Mouse (Mus musculus): ENCODE measurements at regions not wholly inside any gene's neighbourhood (a gene's known extent, or its start where the extent isn't known, plus 50 kb on each side); places are given as distances from the start of the nearest gene placed in this dataset.

DNA sequence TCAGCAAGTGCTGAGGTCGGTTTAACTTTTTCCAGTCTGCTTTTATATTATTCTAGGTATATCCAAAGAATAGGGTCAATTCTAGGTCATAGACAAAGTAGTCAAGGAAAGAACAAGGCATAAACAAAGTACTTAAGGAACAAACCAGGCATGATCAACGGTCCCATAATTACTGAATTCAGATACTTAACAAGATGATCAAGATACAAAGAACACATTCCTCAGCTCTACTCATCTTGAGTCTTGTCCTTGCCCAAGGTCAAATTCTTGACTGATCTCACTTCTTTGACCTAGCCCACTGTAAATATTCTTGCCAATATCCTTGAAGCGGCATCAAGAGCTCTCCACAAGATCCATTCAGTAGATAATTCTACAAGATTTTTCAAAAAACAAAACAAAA, 458.1 kb upstream of the Nr5a2 start:
- no peak for DNase-seq

DNA sequence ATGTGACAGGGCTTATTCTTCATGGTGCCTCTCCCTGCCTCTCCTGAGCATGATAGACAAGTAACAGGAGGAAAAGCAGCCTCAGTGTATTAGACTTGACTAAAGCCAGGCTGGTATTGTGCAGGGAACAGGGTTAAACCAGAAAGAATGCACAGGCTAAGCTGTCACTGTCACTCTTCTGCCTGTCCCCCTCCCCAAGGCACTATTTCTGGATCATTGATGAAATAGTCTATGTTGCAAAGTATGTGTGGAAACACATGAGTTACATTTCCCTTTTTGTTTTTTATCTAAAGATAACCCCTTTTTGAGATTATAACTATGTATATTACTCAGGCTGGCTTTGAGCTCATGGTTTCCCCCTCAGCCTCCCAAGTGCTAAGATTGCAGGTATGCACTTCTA, 436.5 kb upstream of the Nr5a2 start:
- DNase-seq, result no peak

DNA sequence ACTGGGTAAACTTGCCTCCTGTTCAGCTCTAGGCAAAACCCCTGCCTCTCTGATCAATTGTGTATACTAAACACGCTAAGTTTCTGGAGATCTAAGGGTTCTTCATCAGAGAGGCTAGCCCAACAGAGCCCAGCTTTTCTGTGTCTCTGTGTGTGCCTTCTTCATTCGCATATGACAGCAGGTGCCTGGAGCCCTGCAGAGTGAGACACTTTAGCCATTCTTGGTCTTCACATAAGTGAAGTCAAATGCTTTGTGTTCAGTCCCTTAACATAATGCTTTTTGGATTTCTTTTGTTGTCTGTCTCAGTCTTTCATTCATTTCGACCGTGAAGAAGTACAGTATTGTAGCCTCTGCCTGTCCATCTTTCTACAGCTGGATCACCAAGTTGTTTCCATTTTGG, 427.3 kb upstream of the Nr5a2 start:
- DNase-seq, result no peak

DNA sequence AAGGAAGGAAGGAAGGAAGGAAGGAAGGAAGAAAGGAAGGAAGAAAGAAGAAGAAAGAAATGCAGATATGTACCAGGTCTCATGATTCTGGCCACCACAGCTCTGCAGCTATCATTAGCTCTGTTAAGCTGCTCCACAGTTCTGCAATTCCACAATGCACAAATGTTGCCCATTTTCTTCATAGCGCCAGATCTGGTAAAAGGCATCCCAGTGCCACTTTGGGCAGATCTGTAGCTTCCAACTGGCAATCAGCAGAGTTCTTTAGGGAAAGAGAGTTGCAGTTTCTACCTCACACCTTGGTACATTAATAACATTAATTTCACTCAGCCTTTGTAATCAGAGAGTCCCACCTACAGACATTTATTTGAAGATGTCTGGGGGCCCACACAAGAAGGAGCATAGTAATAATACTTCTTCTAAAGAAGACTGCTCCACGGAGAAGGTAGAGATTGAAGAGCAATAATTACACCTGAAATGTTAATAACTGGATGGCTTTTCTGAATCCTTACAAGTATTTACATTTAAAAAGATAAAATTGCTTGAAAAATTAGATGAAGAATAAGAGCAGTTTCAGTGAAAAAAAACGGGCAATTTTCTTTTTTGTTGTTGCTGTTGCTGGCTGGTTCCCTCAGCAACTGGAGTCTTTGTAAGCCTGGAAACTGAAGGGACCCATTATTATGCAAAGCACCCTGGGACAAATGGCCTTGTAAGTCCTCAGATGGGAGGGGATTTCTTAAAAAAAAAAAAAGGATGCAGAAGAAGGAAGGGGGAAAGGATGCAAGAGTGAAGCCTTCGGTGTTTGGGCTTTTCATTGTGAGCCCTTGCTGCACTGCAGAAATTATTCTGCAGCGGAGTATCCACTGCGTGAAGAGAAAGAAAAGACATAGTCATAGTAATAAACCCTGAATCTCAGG, 418.1 kb upstream of the Nr5a2 start:
- no peak for DNase-seq

DNA sequence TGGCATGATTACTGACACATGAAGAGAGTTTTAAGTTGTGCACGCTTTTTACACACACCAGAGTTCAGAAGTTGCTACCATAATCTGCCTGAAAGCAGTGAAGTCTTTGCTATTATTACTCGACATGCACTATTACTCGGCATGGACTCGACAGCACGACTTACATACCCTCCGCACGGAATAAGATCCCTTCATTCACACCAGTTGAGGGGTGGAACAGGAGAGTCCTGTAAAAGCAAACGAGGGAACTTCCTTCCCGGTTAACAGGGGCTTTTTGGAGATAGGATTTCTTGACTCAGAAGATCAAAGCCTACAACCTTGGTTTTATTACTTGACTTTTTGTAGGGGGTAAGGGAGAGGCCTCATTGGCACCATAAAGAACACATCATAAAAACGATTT, 416.4 kb upstream of the Nr5a2 start:
- no peak for DNase-seq

DNA sequence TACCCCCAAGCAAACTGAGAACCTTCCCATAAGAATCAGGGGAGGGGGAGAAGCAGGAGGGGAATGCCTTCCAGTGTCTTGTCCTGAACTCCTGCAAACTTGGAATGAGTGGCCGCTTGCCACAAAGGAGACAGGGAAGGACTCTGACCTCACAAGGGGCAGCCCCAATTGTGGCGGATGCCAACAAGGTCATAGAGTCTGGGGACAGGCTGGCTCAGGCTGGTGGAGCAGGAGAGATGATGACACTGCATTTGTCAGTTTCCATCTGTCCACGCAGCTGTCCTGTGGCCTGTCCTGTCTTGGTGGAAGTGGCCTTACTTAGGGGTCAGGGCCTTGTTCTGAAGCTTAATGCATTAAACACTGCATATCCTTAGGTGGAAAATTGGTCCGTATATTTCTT, 414.4 kb upstream of the Nr5a2 start:
- DNase-seq, result peak; percentile 38

DNA sequence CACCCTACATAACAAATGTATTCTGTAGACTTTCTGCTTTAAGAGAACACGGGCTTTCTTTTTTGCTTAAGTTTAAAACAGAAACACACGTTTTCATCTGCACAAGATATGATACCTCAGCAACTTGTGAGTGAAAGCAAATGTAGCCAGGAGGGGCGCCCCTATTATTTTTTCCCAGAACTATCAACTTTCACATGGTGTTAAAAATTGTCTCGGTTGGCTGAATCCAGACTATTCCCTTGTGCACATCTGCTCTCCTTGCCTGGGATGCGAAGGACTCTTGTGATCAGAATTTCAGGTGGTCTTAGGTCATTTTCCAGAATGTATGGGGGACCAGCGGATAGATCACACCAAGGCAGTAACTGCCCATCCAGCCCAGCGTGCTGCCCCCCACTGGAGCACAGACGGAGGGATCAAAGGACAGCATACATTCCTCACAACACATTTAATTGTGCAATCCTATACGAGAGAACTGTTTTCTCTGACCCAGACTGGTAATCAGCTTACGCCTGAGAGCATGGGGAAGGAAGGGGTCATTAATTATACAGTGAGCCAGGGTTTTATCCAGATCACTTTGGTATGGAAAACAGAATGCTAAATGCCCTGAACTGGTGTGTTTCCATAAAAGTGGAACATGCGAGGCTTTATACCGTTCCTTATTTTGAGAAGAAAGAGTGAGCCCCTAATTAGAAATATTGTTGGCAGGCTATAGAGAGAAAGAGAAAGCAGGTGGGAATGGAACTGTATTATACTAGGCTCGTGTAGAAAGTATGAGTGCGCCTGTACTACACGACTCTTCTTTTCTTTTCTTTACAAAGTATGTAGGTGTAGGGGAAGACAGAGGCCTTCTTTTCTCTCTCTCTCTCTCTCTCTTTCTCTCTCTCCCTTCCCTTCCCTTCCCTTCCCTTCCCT, 413.5 kb upstream of the Nr5a2 start:
- DNase-seq, result no peak

DNA sequence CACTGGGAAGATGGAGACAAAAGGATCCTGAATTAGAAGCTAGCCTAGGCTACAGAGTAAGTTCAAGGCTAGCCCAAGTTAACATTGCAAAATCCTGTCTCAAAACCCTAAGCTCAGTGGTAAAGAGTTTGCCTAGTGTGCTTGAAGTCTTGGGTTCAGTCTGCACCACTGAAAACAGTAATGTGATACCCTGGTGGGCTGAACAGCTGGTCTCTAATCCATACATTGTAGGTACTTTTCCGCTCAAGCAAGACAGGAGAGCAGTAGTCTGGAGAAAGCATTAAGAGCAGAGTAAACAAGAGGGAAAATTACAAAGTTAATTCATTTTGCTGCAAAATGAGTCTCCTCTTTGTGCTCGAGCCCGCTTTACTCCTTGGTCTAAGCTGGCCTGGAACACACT, 412.0 kb upstream of the Nr5a2 start:
- DNase-seq, result no peak

DNA sequence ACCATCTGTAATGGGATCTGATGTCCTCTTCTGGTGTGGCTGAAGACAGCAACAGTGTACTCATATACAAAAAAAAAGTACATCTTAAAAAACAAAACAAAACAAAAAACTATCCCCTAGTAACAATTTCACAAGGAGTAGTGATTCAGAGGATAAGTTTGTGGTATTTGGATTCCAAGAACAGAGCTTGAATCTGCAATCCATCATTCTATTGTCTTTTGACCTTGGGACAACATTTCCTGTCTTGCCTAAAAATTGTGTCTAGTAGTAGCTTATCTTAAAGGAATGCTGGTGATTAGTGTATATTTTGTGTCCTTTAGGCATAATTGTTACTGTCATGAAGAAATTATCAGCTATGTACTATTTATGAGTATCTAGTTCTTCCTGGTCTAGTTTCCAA, 404.1 kb upstream of the Nr5a2 start:
- no peak for DNase-seq

DNA sequence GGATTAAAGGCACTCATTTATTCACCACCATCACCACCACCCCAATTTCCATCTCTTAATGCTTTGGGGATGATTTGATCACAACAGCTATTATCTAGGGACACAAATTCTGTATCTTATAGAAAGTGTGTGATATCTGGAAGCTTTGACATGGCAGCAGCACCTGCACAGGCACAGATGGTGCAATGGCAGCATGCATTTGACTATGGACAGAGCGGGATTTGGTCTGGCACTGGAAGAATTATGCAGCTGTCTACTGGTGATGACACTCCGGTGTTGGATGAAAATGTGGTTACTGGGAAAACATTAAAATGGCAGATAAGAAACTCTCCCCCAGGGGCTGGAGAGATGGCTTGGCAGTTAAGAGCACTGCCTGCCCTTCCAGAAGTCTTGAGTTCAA, 403.7 kb upstream of the Nr5a2 start:
- no peak for DNase-seq

DNA sequence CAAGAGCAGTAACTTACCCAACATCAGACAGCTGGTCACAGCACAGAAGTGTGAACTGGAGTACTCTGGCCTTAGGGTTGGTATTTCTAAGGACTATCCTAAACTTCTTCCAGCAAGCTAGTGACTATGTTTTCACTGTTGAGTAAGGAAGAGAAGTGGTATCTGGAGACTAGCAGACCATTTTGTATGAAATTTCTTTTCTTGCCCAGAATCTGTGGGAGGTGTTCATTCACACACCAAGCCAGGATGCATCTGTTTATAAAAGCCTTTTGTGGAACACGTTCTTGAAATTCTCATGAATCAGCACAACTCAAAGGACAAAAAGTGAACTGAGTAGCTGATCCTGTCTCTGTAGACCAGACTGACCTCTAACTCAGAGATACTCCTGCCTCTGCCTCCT, 403.3 kb upstream of the Nr5a2 start:
- DNase-seq, result no peak

DNA sequence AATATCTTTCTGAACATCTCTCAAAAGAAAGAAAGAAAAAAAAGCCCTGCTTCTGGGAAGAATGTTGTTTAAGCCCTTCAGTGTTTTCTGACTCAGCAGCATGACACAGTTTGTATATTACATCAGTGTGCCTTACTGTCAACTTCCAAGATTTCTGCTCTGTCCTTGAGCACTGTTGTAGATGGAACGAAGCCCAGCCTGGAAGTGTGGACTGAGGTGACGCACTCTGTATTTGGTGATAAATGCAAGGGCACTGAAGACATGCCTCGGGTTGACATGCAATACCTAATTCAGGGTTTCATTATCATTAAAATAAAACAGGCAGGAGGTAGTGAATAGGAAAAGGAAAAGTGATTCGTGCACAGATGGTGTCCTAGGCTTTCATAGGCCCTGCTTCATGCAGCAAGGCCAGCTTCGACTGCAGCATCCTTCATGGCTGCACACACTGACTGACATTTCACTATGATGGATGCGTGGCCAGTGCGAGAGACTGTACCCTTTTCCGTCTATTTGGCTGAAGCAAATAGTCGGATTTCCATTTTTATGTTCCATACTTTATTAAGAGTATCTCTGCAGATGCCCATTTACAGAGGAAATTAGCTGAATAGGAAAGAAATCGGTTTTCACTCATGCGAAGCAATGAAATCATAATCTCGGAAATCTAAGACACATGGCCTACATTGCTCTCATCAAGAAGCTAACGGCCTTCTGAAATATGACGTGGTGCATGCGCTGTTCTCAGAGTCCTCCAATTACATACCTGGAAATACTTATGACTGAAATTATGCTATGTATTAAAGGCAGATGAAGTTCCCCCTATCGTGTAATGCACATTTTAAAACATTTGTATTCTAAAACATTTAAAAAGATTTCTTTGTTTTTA, 400.7 kb upstream of the Nr5a2 start:
- peak; percentile 91 for DNase-seq

DNA sequence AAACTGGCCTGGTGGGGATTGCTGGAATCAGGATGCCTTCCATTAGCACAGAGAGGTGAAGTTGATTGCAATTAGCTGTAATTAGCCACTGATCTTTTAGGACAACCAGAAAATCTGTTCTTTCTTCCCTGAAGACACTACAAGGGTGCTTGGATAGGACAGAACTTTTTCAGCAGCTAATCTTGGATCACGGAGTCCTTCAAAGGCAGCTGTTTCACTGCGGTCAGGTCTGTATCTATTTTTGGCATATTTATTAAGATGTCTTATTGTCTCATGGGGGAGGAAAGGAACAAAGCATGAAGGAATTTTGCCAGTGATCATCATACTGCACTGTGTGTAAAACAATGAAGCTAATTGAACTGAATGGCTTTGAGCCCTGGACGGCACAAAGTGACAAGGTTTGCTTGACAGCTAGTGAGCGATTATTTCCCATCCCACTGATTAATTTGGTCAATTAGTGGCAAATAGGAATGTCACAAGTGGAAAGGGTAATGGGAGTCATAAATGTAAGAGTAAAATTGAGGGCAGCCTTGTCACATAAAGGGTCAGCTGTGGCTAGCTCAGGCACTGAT, 395.8 kb upstream of the Nr5a2 start:
- DNase-seq, result no peak

DNA sequence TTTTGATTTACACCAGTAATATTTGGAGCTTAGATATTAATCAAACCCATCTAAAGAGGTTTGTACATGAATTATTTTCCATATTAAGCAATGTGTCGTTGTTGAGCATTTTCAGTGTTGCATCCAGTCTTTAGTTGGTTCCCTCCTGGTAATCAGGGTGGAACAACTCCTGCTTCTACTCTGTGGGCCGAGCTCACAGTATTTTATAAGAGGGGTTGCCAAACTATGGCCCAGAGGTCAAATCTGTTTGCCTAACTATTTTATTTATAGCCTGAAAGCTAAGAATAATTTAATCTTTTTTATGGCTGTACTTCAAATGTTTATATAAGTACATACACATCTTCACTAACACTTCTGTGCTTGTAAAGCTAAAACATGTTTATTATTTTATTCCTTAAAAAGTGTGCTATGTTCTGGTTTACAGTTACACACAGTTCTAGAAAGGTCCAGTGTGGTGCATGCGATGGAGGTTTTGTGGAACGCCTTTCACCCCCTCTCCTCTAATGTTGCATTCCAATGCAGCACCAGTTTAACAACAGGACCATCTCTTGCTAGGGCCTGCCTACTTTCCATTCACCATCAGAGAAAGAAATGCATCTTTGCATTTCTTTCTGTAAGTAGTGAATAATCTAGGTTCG, 392.3 kb upstream of the Nr5a2 start:
- no peak for DNase-seq

DNA sequence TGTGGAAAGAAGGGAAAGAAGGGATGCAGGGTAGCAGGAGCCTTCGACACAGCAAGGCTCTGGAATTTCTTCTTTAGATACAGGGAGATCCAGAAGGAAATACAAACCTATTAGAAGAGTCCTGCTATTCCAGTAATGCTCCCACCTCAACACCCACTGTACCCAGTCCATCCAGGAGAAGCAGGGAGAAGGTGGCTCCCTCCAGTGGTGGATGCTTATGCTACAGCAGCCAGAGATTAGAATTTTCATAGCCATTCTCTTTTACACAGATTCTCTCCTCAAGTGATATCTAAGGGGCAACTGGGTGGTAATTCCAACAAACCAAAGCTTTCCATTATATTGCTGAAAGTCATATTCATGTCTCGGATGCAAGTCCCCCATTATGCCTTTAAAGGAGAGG, 373.9 kb upstream of the Nr5a2 start:
- DNase-seq, result no peak

DNA sequence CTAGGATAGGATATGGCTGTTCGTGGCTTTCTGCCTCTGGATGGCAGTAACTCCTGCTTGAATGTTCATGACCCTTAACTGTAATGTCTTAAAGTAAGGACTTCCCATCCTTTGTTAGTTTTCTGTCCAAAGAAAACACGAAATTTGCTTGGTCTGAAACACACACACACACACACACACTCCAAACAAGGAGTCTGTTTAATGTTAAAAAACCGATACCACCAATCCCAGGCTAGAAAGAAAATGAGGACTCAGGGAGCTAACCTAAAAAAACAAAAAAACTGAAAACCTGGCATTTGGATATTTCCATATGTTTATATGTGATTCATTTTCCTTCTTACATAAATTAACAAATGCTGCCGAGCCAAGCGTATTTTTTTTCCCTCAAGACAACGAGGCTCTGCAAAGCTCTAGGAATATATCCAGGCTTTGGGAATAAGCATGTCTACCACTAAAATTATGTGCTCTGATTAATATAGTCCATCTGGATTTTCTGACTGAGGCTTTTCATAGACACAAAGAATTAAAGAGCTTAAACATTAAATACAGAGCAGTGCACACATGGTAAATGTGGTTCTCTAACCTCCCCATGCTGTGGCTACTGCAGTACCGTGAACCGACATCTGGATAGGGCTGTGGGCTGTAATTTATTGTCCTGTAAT, 372.0 kb upstream of the Nr5a2 start:
- no peak for DNase-seq

DNA sequence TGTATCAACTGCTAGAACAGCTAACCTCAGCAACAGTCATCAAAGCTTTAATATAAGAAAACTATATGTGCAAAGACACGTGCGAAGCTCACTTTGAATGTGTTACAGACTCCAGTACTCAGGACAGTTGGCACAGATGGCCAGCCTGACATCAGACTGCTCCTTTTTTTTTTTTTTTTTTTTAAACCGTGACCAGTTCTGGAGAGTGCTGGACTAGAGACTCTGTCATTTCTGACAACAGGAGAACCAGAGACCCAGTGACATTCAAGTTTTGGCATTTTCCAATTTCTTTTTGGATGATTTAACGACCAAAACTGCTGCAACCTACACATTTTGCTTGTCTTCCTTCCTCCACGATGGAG, 371.5 kb upstream of the Nr5a2 start:
- no peak for DNase-seq

DNA sequence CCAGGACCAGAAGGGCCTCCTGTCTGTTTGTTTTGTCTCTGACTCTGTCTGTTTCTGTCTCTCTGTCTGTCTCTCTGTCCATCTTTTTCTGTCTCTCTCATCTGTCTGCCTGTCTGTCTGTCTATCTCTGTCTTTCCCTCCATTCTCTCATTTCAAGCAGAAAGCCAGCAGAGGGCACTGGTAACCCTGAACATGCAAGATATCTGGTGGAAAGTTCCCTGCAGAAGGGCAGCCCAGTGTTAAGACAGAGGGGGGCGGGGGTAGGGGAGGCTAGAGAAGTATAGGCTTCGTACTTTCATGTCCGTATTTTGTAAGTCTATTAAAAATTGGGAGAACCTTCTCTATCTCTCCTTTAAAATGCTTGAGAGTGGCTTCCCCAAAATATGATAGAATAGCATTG, 370.4 kb upstream of the Nr5a2 start:
- peak; percentile 33 for DNase-seq

DNA sequence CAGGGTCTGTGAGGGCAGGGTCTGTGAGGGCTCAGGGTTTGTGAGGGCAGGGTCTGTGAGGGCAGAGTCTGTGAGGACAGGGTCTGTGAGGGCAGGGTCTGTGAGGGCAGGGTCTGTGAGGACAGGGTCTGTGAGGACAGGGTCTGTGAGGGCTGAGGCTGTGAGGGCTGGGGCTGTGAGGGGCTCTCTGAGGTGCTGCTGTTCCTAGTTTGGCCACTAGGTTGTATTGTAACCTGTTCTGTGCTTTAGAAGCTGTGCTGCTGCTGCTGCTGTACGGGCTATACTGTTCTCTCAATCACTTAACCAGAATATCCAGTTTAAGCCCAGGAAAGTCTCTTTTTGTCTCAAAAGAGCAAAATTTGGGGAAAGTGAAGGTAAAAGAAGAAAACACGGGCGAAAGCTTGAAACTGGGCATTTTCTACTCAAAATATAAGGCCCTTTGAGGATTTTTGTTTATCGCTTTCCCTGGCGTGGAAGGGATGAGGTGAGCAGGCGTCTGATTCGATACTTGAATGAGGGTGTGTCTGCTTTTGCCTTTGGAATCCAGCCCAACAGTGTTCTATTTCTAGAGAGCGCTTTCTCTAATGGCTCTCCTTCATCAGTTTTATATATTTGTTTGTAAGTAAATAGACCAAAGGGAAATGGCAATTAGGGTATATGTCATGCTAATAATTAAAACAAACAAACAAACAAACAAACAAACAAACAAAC, 363.8 kb upstream of the Nr5a2 start:
- no peak for DNase-seq

DNA sequence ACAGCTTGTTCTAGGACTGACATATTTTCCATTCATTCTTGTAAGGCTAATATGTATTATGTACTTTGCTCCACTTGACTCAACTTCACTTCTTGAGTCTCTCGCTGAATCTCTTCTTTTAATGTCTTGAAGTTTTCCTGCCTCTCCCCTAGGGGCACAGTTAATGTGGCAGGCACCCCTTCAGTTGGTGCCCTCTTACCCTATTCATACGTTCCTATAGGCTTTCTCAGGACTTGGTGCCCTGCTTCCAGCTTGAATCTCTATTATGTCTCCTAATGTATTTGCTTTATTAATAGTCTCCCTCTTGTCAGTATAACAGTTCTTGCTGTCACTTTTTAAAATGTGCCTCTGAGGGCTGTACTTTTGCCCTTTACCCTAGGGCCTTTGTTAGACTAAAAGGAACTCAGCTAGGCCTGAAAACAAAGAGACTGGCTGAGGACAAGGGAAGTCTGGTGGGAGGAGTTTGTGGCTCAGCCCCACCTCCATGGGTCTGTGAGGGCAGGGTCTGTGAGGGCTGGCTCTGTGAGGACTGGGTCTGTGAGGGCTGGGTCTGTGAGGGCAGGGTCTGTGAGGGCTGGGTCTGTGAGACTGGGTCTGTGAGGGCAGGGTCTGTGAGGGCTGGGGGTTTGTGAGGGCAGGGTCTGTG, 362.9 kb upstream of the Nr5a2 start:
- no peak for DNase-seq
